Mouse (Mus musculus): ENCODE results near the gene Cox14.

GRCm38 (mm10) chr15:99710221-99711190 lies 14.9 kb upstream of the Cox14 start:
- TF ChIP-seq GATA1 (IDR thresholded peaks at IDR 0.05; ENCODE audit: borderline replicate concordance, low read length) (no peak), FLI1 (IDR thresholded peaks at IDR 0.05; ENCODE audit: low read length) (no peak)
